Mouse (Mus musculus) midbrain, embryonic 14.5 days (tissue): ENCODE measurements around the gene Tmem40. TPM values are rescaled to one million over a fixed set of nuclear protein-coding genes. Genes with fewer than 3 reads are reported as not detected.

ENCODE experiments used
- ATAC-seq: fragments of 200-750 bp; cut with Nextera tagmentation; 2 replicates; pipeline ENCODE4 v1.8.0; 2017; ENCODE audit warnings: moderate number of reproducible peaks, moderate library complexity; ENCODE audit not compliant: low FRiP score, low TSS enrichment
- DNase-seq: peaks from one replicate; pipeline ENCODE4 v3.0.0-alpha.2; 2015
- H3K27ac ChIP-seq: fragments of 300-500 bp; sonication (generic); replicated peaks from 2 replicates; pipeline ENCODE4 v1.5.1; 2014; ENCODE audit warnings: mild to moderate bottlenecking, low read depth, low read length, moderate library complexity
- H3K27me3 ChIP-seq: fragments of 300-500 bp; sonication (generic); 2 replicates; pipeline ENCODE4 v1.6.1; 2014; ENCODE audit warnings: low read length, control low read depth, mixed read lengths; ENCODE audit not compliant: control insufficient read depth, insufficient read depth
- H3K36me3 ChIP-seq: fragments of 300-500 bp; sonication (generic); 2 replicates; pipeline ENCODE4 v1.6.1; 2014; ENCODE audit warnings: low read length, control low read depth; ENCODE audit not compliant: control insufficient read depth, insufficient read depth
- H3K4me1 ChIP-seq: fragments of 300-500 bp; sonication (generic); 2 replicates; pipeline ENCODE4 v1.6.1; 2014; ENCODE audit warnings: mild to moderate bottlenecking, antibody characterized with exemption, low read length, control low read depth; ENCODE audit not compliant: control insufficient read depth, insufficient read depth
- H3K4me2 ChIP-seq: fragments of 300-500 bp; sonication (generic); 2 replicates; pipeline ENCODE4 v1.6.1; 2014; ENCODE audit warnings: mild to moderate bottlenecking, low read length, moderate library complexity
- H3K4me3 ChIP-seq: fragments of 300-500 bp; sonication (generic); replicated peaks from 2 replicates; pipeline ENCODE4 v1.5.1; 2014; ENCODE audit warnings: low read depth, low read length
- H3K9ac ChIP-seq: fragments of 300-500 bp; sonication (generic); replicated peaks from 2 replicates; pipeline ENCODE4 v1.6.1; 2014; ENCODE audit warnings: mild to moderate bottlenecking, low read length, moderate library complexity
- H3K9me3 ChIP-seq: fragments of 300-500 bp; sonication (generic); 2 replicates; pipeline ENCODE4 v1.6.1; 2016; ENCODE audit warnings: low read length, control low read depth, mixed read lengths; ENCODE audit not compliant: control insufficient read depth
- WGBS: fragments of 180-500 bp; shearing (Covaris S2); extraction: QIAGEN DNeasy Blood & Tissue Kit; methylation state at CpG from one replicate; pipeline ENCODE4 v1.1.7; 2014; 5-methylcytosine and 5-hydroxymethylcytosine counted together
- polyA plus RNA-seq: library from polyadenylated mRNA; unstranded; fragments of >200 nt; fragmentation: Nextera tagmentation; extraction: Ambion mirVana; gene quantifications from 2 replicates; pipeline ENCODE4 v1.2.1, GENCODE M21; 2014

Tmem40 gene
- polyA plus RNA-seq, 1 experiment from 2014 or later, result 0.66 TPM

- H3K36me3 ChIP-seq, result no peaks in the 10 kb centered on the region
- no peak overlapping the region for H3K4me2 ChIP-seq
- ATAC-seq (no peak), DNase-seq (no peak)
- H3K4me3 ChIP-seq, result no peak overlapping the region
- H3K9ac ChIP-seq, result no peak overlapping the region
- H3K9me3 ChIP-seq, result no peaks in the 10 kb centered on the region
- H3K4me1 ChIP-seq, result no peaks in the 10 kb centered on the region
- no peak overlapping the region for H3K27ac ChIP-seq
- H3K27me3 ChIP-seq, result no peaks in the 10 kb centered on the region
- 84% methylated on average over 20 of the region's 20 CpGs for WGBS
Measured at GRCm38 (mm10) chr6:115730560-115731342, 31.5 kb downstream of the Tmem40 start.

- Histone ChIP-seq H3K9me3 (no peaks in the 10 kb centered on the region), H3K9ac (no peak overlapping the region), H3K4me3 (no peak overlapping the region), H3K36me3 (no peaks in the 10 kb centered on the region), H3K4me2 (no peak overlapping the region), H3K27me3 (no peaks in the 10 kb centered on the region), H3K4me1 (no peaks in the 10 kb centered on the region), H3K27ac (no peak overlapping the region)
- WGBS, result 53% methylated on average over 2 of the region's 2 CpGs
- ATAC-seq (no peak), DNase-seq (no peak)
Measured at GRCm38 (mm10) chr6:115727570-115727969, 34.6 kb downstream of the Tmem40 start.

- Histone ChIP-seq H3K36me3 (no peaks in the 10 kb centered on the region), H3K4me2 (no peak overlapping the region), H3K27ac (no peak overlapping the region), H3K9ac (no peak overlapping the region), H3K9me3 (no peaks in the 10 kb centered on the region), H3K4me1 (no peaks in the 10 kb centered on the region), H3K27me3 (no peaks in the 10 kb centered on the region), H3K4me3 (no peak overlapping the region)
- ATAC-seq (no peak), DNase-seq (peak; percentile 47)
- WGBS, result 89% methylated on average over 1 of the region's 1 CpGs
Measured at GRCm38 (mm10) chr6:115727108-115727507, 35.1 kb downstream of the Tmem40 start.

GRCm38 (mm10) chr6:115722246-115722645 is 40.0 kb downstream of the Tmem40 start:
- no peak overlapping the region for H3K9ac ChIP-seq
- H3K27me3 ChIP-seq, result no peaks in the 10 kb centered on the region
- no peak overlapping the region for H3K27ac ChIP-seq
- ATAC-seq, result no peak
- H3K4me2 ChIP-seq, result no peak overlapping the region
- WGBS, result 87% methylated on average over 5 of the region's 5 CpGs
- H3K4me1 ChIP-seq, result no peaks in the 10 kb centered on the region
- H3K9me3 ChIP-seq, result no peaks in the 10 kb centered on the region
- no peaks in the 10 kb centered on the region for H3K36me3 ChIP-seq
- no peak for DNase-seq
- H3K4me3 ChIP-seq, result no peak overlapping the region

GRCm38 (mm10) chr6:115717715-115718558 is 44.3 kb downstream of the Tmem40 start:
- Histone ChIP-seq H3K4me2 (peak overlapping the region; percentile 47), H3K36me3 (no peaks in the 10 kb centered on the region), H3K9me3 (no peaks in the 10 kb centered on the region), H3K4me3 (peak overlapping the region; percentile 20), H3K27me3 (no peaks in the 10 kb centered on the region), H3K4me1 (no peaks in the 10 kb centered on the region), H3K27ac (no peak overlapping the region), H3K9ac (no peak overlapping the region; the same call in 1 of the 2 replicates)
- under 1% methylated on average over 15 of the region's 15 CpGs for WGBS
- DNase-seq (peak; percentile 80), ATAC-seq (peak; percentile 88)

- H3K36me3 ChIP-seq, result no peaks in the 10 kb centered on the region
- H3K9me3 ChIP-seq, result no peaks in the 10 kb centered on the region
- no peak overlapping the region for H3K9ac ChIP-seq
- H3K4me1 ChIP-seq, result no peaks in the 10 kb centered on the region
- DNase-seq (peak; percentile 38), ATAC-seq (peak; percentile 17; the same call in 1 of the 2 replicates)
- H3K27ac ChIP-seq, result no peak overlapping the region
- H3K27me3 ChIP-seq, result no peaks in the 10 kb centered on the region
- H3K4me3 ChIP-seq, result peak overlapping the region; percentile 20; the same call in 1 of the 2 replicates
- peak overlapping the region; percentile 47 for H3K4me2 ChIP-seq
- 17% methylated on average over 8 of the region's 8 CpGs for WGBS
Measured at GRCm38 (mm10) chr6:115717101-115717652, 45.0 kb downstream of the Tmem40 start.

- H3K9ac ChIP-seq, result no peak overlapping the region
- no peaks in the 10 kb centered on the region for H3K9me3 ChIP-seq
- no peak overlapping the region for H3K4me2 ChIP-seq
- H3K36me3 ChIP-seq, result no peaks in the 10 kb centered on the region
- 80% methylated on average over 2 of the region's 3 CpGs for WGBS
- ATAC-seq (no peak), DNase-seq (no peak)
- H3K27me3 ChIP-seq, result no peaks in the 10 kb centered on the region
- H3K4me3 ChIP-seq, result no peak overlapping the region
- no peak overlapping the region for H3K27ac ChIP-seq
- H3K4me1 ChIP-seq, result no peaks in the 10 kb centered on the region
Measured at GRCm38 (mm10) chr6:115711261-115711660, 50.9 kb downstream of the Tmem40 start.

- Histone ChIP-seq H3K4me1 (peaks cover 3% of the 10 kb centered on the region; the same call in 1 of the 2 replicates), H3K9me3 (no peaks in the 10 kb centered on the region), H3K27ac (no peak overlapping the region), H3K4me3 (no peak overlapping the region), H3K36me3 (no peaks in the 10 kb centered on the region), H3K4me2 (no peak overlapping the region), H3K27me3 (no peaks in the 10 kb centered on the region), H3K9ac (no peak overlapping the region)
- WGBS, result 84% methylated on average over 5 of the region's 5 CpGs
- ATAC-seq (no peak), DNase-seq (no peak)
Measured at GRCm38 (mm10) chr6:115702901-115703300, 59.3 kb downstream of the Tmem40 start.
